Mouse (Mus musculus) ES-E14 (cell line): ENCODE results near the gene Scaf8. TPM values are rescaled to one million over a fixed set of nuclear protein-coding genes. Genes with fewer than 3 reads are reported as not detected.
"Not testable (repeated sequence)": the region's sequence is repeated elsewhere in the genome, so short reads cannot be mapped to it uniquely, and the experiment has no call there.

Experiments used
- DNase-seq: peaks from one replicate; pipeline ENCODE4 v3.0.0-alpha.2; 2013; ENCODE audit warnings: low read depth, low spot score
- H3K27ac ChIP-seq: 2 replicates; pipeline ENCODE4 v1.5.1; 2012; ENCODE audit warnings: low read depth, mild to moderate bottlenecking, low read length, moderate library complexity, mixed read lengths; ENCODE audit not compliant: poor library complexity, insufficient read depth, severe bottlenecking
- H3K36me3 ChIP-seq: 2 replicates; pipeline ENCODE4 v1.6.1; 2012; ENCODE audit warnings: mild to moderate bottlenecking, low read length, moderate library complexity, mixed read lengths; ENCODE audit not compliant: control insufficient read depth, poor library complexity, insufficient read depth, severe bottlenecking
- H3K4me1 ChIP-seq, 2 experiments: fragments of 150-350 bp in 1 of 2; sonication (generic) in 1 of 2; 2 replicates each; pipeline ENCODE4 v1.6.1; 2012; ENCODE audit warnings: low read length in 2 of 2, mild to moderate bottlenecking in 1 of 2, mixed read lengths in 1 of 2; ENCODE audit not compliant: control insufficient read depth in 2 of 2, insufficient read depth in 2 of 2, poor library complexity in 1 of 2
- H3K4me3 ChIP-seq, 2 experiments: fragments of 150-350 bp in 1 of 2; sonication (generic) in 1 of 2; 2 replicates each; pipeline ENCODE4 v1.5.1; 2012; ENCODE audit warnings: low read length in 2 of 2, low read depth in 1 of 2, mild to moderate bottlenecking in 1 of 2, mixed read lengths in 1 of 2; ENCODE audit not compliant: insufficient read depth in 1 of 2, poor library complexity in 1 of 2, severe bottlenecking in 1 of 2
- H3K9ac ChIP-seq: 2 replicates; pipeline ENCODE4 v1.6.1; 2012; ENCODE audit warnings: low read depth, mild to moderate bottlenecking, low read length, mixed read lengths; ENCODE audit not compliant: poor library complexity, insufficient read depth, severe bottlenecking
- H3K9me3 ChIP-seq: fragments of 150-350 bp; sonication (generic); 2 replicates; pipeline ENCODE4 v1.6.1; 2012; ENCODE audit warnings: low read depth, mild to moderate bottlenecking, low read length; ENCODE audit not compliant: control insufficient read depth, insufficient read depth
- CHD2 ChIP-seq: IDR thresholded peaks from 2 replicates; pipeline ENCODE4 v1.6.1; 2014; ENCODE audit warnings: mild to moderate bottlenecking, low read depth, low read length, inconsistent platforms
- HCFC1 ChIP-seq: IDR thresholded peaks from 2 replicates; pipeline ENCODE4 v1.6.1; 2012; ENCODE audit warnings: low read length, inconsistent platforms, borderline replicate concordance; ENCODE audit not compliant: insufficient read depth
- MAFK ChIP-seq: IDR thresholded peaks from 2 replicates; pipeline ENCODE4 v1.6.1; 2014; ENCODE audit warnings: mild to moderate bottlenecking, low read depth, low read length, inconsistent platforms; ENCODE audit not compliant: insufficient read depth
- ZC3H11A ChIP-seq: IDR thresholded peaks from 2 replicates; pipeline ENCODE4 v1.6.1; 2012; ENCODE audit warnings: low read depth, mild to moderate bottlenecking, inconsistent platforms, low read length, borderline replicate concordance
- ZNF384 ChIP-seq: IDR thresholded peaks from 2 replicates; pipeline ENCODE4 v1.6.1; 2012; ENCODE audit warnings: low read depth, low read length, inconsistent platforms
- in situ Hi-C, 2 experiments: fragments of 600-800 bp; cut with MboI; formaldehyde crosslinking; loops; one replicate each; pipeline ENCODE4 v1.15.1; 2025; ENCODE audit warnings: low sequenced_read_pairs in 2 of 2, inconsistent platforms in 1 of 2; ENCODE audit not compliant: unreplicated experiment in 2 of 2
- total RNA-seq: library from RNA; depleted of rRNA; stranded (reverse); fragments of 300-350 nt; gene quantifications from 2 replicates; pipeline ENCODE4 v1.2.3, GENCODE M21; 2012

Scaf8 gene
- total RNA-seq, 1 experiment, result 57.1 TPM

GRCm38 (mm10) chr17:3113737-3114357 lies 925 bp upstream of the Scaf8 start:
- Histone ChIP-seq H3K36me3 (no peaks in the 10 kb centered on the region), H3K9ac (peak overlapping the region; percentile 94), H3K4me3 (peak overlapping the region; percentile 94), H3K4me1 (peaks cover 0 to 6% of the 10 kb centered on the region in 2 experiments; a peak in 1 of 4 replicates), H3K9me3 (no peaks in the 10 kb centered on the region), H3K27ac (peak overlapping the region; percentile 82)
- DNase-seq, result peak; percentile 19
- TF ChIP-seq CHD2, result no peak
- TF ChIP-seq ZNF384, result no peak
- TF ChIP-seq MAFK, result no peak
- TF ChIP-seq HCFC1, result no peak
- no peak for TF ChIP-seq ZC3H11A
- in situ Hi-C loops, result no loop called here

- peak overlapping the region; percentile 94 for H3K4me3 ChIP-seq
- H3K27ac ChIP-seq, result peak overlapping the region; percentile 82
- H3K36me3 ChIP-seq, result no peaks in the 10 kb centered on the region
- no peak for DNase-seq
- TF ChIP-seq HCFC1 (no peak), ZC3H11A (no peak), ZNF384 (no peak), CHD2 (no peak), MAFK (no peak)
- peaks cover 0 to 8% of the 10 kb centered on the region in 2 experiments; a peak in 1 of 4 replicates for H3K4me1 ChIP-seq
- in situ Hi-C loops, result no loop called here
- H3K9me3 ChIP-seq, result no peaks in the 10 kb centered on the region
- peak overlapping the region; percentile 94 for H3K9ac ChIP-seq
Measured at GRCm38 (mm10) chr17:3114358-3114719, 433 bp upstream of the Scaf8 start.

GRCm38 (mm10) chr17:3115380-3115974 lies 705 bp downstream of the Scaf8 start:
- TF ChIP-seq HCFC1, result no peak
- DNase-seq, result peak; percentile 12
- H3K27ac ChIP-seq, result peak overlapping the region; percentile 95
- in situ Hi-C loops, result no loop called here
- no peaks in the 10 kb centered on the region for H3K36me3 ChIP-seq
- H3K9ac ChIP-seq, result peak overlapping the region; percentile 99
- H3K4me3 ChIP-seq, result peak overlapping the region; percentile 94
- no peaks in the 10 kb centered on the region for H3K9me3 ChIP-seq
- H3K4me1 ChIP-seq, result peaks cover 0 to 8% of the 10 kb centered on the region in 2 experiments; a peak in 1 of 4 replicates

GRCm38 (mm10) chr17:3120949-3121348 lies 6.2 kb downstream of the Scaf8 start:
- in situ Hi-C loops, result not testable (repeated sequence)

GRCm38 (mm10) chr17:3123581-3123980 lies 8.8 kb downstream of the Scaf8 start:
- H3K9me3 ChIP-seq, DNase-seq, H3K9ac ChIP-seq, H3K27ac ChIP-seq, H3K4me3 ChIP-seq, H3K4me1 ChIP-seq, in situ Hi-C loops, H3K36me3 ChIP-seq: not testable (repeated sequence)

More at GRCm38 (mm10) chr17:3120949-3121348, 6.2 kb downstream of the Scaf8 start:
- H3K9me3 ChIP-seq, H3K4me3 ChIP-seq, H3K9ac ChIP-seq, H3K36me3 ChIP-seq, H3K27ac ChIP-seq, DNase-seq, H3K4me1 ChIP-seq: not testable (repeated sequence)
